Mouse (Mus musculus): ENCODE results near the gene Jmjd4.

DNA sequence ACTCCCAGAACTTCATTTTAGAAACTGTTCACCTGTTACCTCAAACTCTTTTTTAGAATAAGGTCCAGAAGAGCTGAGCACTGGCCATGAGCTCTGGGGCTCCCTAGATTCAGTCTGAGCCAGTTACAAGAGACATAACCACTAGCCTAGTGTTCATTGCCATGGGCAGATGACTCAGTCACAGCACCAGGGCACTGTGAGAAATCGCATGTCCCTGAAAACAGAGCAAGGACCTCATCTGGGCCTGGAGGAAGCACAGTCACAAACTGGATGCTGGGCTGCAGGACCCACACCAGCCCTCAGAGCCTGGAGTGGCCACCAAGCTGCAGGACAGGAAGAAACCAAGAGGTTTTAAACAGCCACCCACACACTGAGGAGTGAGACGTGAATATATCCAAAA is 39.0 kb upstream of the Jmjd4 start:
- TF ChIP-seq CTCF (IDR thresholded peaks at IDR 0.05; ENCODE audit: low read depth, low read length): no peak
- TF ChIP-seq POLR2A (IDR thresholded peaks at IDR 0.05; ENCODE audit: borderline replicate concordance, low read depth, low read length): no peak
